Mouse (Mus musculus): ENCODE measurements around the gene Olfr293. TPM values are rescaled to one million over a fixed set of nuclear protein-coding genes. Genes with fewer than 3 reads are reported as not detected.

Gene Olfr293
- not detected for total RNA-seq (2021)

DNA sequence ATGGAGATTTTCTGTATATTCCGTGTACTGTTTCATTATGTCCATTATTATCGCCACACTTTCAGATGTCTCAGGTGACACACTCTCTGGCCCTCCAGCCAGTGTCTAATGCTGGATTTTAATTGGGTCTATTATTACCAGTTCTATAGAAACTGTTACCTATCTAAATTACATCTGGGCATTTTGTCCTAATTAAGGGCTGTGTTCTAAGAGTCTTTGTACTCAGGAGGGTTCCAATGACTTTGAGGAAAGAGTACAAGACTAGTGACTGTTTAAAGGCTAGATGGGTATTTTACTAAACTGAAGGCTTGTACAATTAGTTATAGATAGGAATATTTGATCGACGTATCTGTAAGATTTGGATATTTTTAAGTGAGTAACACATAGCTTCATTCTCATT, at the start of gene Olfr293:
Gene Olfr293 (plus strand): TSS at position 301 of the 400 bp plus-strand sequence.
- no peak for DNase-seq

DNA sequence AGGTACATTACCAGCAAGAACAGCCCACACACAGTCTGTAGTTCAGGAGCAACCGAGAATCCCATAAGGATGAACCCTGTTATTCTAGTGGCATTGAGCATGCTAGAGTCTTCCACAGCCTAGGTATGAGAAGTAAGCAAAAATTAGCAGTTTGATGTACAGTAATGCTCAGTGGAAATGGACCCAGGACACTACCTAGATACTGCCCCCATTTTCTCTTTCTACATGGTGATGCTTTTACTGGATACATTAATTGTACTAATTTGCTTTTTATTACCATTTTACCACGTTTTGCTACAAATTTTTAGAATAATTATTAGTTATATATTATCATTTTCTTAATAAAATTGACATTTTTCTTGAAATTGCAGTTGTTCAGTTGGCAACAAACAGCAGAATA, 32.3 kb upstream of the Olfr293 start, which contains the start of gene Olfr294:
Gene Olfr294 (minus strand): TSS at position 101 of the 400 bp plus-strand sequence.
- DNase-seq = no peak

DNA sequence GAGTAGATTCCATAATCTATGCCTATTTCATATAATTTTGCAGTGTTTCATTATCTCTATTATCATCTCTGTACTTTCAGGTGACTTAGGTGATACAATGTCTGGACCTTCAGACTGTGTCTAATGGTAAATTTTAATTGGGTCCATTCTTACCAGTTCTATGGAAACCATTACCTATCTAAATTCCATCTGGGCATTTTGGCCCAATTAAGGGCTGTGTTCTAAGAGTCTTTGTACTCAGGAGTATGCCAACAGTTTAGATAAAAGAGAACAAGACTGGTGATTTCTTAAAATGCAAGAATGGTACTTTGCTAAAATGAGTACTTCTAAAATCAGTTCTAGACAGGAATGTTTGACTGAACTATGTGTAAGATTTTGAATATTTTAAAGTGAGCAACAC, 39.2 kb downstream of the Olfr293 start, which contains the start of gene Olfr292:
Gene Olfr292 (plus strand): TSS at position 301 of the 400 bp plus-strand sequence.
- no peak for DNase-seq

Other genes starting within 250 kb of the Olfr293 start
- not detected for gene Olfr301, start 245.2 kb upstream of the Olfr293 start, total RNA-seq (2021)
- not detected for gene Olfr299, start 189.1 kb upstream of the Olfr293 start, total RNA-seq (2021)
- not detected for gene Olfr298, start 156.6 kb upstream of the Olfr293 start, total RNA-seq (2021)
- not detected for gene Olfr297, start 129.1 kb upstream of the Olfr293 start, total RNA-seq (2021)
- not detected for gene Olfr295, start 65.2 kb upstream of the Olfr293 start, total RNA-seq (2021)
- gene Olfr294, start 32.4 kb upstream of the Olfr293 start, total RNA-seq (2021) = not detected
- not detected for gene Olfr292, start 39.3 kb downstream of the Olfr293 start, total RNA-seq (2021)
- 1 to 10 TPM; 6.6 to 8.1 TPM for gene Folh1, start 126.9 kb downstream of the Olfr293 start, total RNA-seq (2021)
- not detected for gene Vmn2r77, start 146.0 kb downstream of the Olfr293 start, total RNA-seq (2021)

Measured in layer of hippocampus, postnatal 36 days (tissue).